Mouse (Mus musculus): ENCODE measurements around the gene Taok3. TPM values are rescaled to one million over a fixed set of nuclear protein-coding genes. Genes with fewer than 3 reads are reported as not detected.

Taok3 gene
- polyA plus RNA-seq, 1 experiment = 6.6 TPM

DNA sequence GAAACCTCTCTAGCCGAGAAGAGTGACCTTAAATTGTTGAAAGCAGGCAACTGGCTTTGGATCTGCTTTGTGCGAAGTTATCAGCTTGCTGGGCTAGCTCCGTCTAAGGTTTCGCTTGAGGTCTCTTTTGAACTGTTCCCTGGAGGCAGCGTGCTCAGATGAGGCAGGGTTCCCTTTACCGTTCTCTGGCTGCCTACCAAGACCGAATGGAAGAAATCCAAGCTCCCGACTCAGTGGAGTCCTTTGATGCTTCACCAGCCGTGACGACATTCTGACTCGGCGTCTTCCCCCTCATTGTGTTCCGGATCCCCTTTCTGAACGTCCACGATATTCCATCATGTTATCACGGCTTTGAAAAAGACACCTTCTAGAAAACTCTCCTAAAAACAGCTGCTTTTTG lies 87.4 kb downstream of the Taok3 start:
- Histone ChIP-seq H3ac (ENCODE audit: control insufficient read depth, insufficient read length, low read depth) (no peak overlapping the region), H3K36me3 (ENCODE audit: control insufficient read depth, insufficient read depth) (peaks cover 4% of the 10 kb centered on the region), H3K79me2 (ENCODE audit: control insufficient read depth, insufficient read depth) (no peaks in the 10 kb centered on the region), H3K27me3 (ENCODE audit: control insufficient read depth, insufficient read depth, insufficient read length) (no peaks in the 10 kb centered on the region), H3K4me3 (ENCODE audit: insufficient read depth, poor library complexity, severe bottlenecking) (no peak overlapping the region), H3K79me3 (ENCODE audit: low read depth) (no peaks in the 10 kb centered on the region)
- TF ChIP-seq CTCF (IDR thresholded peaks at IDR 0.05; ENCODE audit: control insufficient read depth, insufficient read depth, insufficient read length) (no peak), MYOD1 (IDR thresholded peaks at IDR 0.05; ENCODE audit: control insufficient read depth, insufficient read length, low read depth) (no peak)

DNA sequence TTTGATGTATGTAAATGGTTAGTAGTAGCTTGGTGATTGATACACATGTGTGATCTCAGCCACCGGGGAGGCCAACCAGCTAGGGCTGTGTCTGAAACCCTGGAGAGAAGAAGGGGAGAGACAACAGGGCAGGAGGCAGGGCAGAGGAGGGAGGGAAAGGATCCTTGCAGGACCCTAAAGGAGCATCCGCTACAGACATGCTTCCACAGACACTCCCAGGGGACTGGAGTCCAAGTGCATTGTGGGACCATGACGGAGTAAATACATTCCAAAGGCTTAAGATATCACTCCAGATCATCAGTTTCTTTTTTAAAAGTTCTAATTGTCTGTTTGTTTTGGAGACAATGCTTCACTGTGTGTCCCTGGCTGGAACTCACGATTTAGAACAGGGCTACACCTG lies 94.1 kb downstream of the Taok3 start:
- H3K27me3 ChIP-seq (ENCODE audit: control insufficient read depth, insufficient read depth, insufficient read length) = no peaks in the 10 kb centered on the region
- H3K79me3 ChIP-seq (ENCODE audit: low read depth) = no peaks in the 10 kb centered on the region
- peaks cover 4% of the 10 kb centered on the region for H3K36me3 ChIP-seq (ENCODE audit: control insufficient read depth, insufficient read depth)
- no peaks in the 10 kb centered on the region for H3K79me2 ChIP-seq (ENCODE audit: control insufficient read depth, insufficient read depth)
- TF ChIP-seq MAX (IDR thresholded peaks at IDR 0.05) = no peak
- TF ChIP-seq CEBPB (IDR thresholded peaks at IDR 0.05; ENCODE audit: low read depth) = no peak
- no peak for TF ChIP-seq MYOG (IDR thresholded peaks at IDR 0.05; ENCODE audit: control insufficient read depth, extremely low read depth, insufficient read length)
- no peak for TF ChIP-seq MYOD1 (IDR thresholded peaks at IDR 0.05; ENCODE audit: control insufficient read depth, insufficient read length, low read depth)
- no peak for TF ChIP-seq FOSL1 (IDR thresholded peaks at IDR 0.05; ENCODE audit: insufficient read depth, low read length, poor library complexity, severe bottlenecking)
- TF ChIP-seq CTCF (IDR thresholded peaks at IDR 0.05; ENCODE audit: control insufficient read depth, insufficient read depth, insufficient read length) = no peak
- H3K4me3 ChIP-seq (ENCODE audit: insufficient read depth, poor library complexity, severe bottlenecking) = no peak overlapping the region
- H3ac ChIP-seq (ENCODE audit: control insufficient read depth, insufficient read length, low read depth) = no peak overlapping the region

DNA sequence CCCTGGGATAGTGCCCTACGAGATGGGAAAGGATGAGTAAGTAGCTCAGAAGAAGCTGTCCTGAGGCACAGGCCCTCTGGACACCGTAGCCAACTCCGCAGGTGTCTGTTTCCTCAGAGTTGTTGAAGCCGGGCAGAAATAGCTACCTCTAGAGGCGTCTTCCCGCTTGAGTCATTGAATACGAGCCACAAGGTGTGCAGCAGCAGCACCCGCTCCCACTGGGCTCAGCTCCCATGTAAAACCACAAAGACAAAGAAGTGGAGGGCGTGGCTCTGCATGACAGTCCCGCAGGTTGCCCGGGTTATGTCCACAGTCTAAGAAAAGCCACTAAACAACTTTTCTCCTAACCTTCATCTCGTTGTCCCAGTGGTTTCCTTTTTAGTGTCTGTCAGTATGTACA lies 111.1 kb downstream of the Taok3 start:
- no peaks in the 10 kb centered on the region for H3K27me3 ChIP-seq (ENCODE audit: control insufficient read depth, insufficient read depth, insufficient read length)
- no peaks in the 10 kb centered on the region for H3K79me2 ChIP-seq (ENCODE audit: control insufficient read depth, insufficient read depth)
- no peaks in the 10 kb centered on the region for H3K36me3 ChIP-seq (ENCODE audit: control insufficient read depth, insufficient read depth)
- no peaks in the 10 kb centered on the region for H3K79me3 ChIP-seq (ENCODE audit: low read depth)
- no peak overlapping the region for H3K4me3 ChIP-seq (ENCODE audit: insufficient read depth, poor library complexity, severe bottlenecking)
- no peak for TF ChIP-seq MYOD1 (IDR thresholded peaks at IDR 0.05; ENCODE audit: control insufficient read depth, insufficient read length, low read depth)
- TF ChIP-seq MYOG (IDR thresholded peaks at IDR 0.05; ENCODE audit: control insufficient read depth, extremely low read depth, insufficient read length) = no peak
- no peak for TF ChIP-seq USF1 (IDR thresholded peaks at IDR 0.05; ENCODE audit: low read depth)
- no peak for TF ChIP-seq FOSL1 (IDR thresholded peaks at IDR 0.05; ENCODE audit: insufficient read depth, low read length, poor library complexity, severe bottlenecking)
- no peak for TF ChIP-seq CTCF (IDR thresholded peaks at IDR 0.05; ENCODE audit: control insufficient read depth, insufficient read depth, insufficient read length)
- H3ac ChIP-seq (ENCODE audit: control insufficient read depth, insufficient read length, low read depth) = no peak overlapping the region

DNA sequence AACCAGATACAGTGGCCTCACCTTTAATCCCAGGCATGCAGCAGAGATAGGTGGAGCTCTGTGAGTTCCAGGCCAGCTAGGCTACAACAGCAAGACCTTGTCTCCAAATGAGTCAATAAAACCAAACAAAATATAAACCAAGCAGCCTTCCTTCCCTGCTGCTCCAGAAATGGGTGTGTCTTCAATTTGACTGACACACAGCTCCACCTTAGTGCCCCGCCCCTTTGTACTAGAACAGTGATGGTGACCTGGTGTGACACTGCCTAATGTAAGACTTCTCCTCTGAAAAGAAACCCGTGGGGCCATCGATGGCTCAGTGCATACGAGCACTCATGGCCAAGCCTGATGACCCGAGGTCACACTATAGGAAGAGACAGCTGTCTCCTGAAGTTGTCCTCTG lies 116.6 kb downstream of the Taok3 start:
- no peak for TF ChIP-seq CTCF (IDR thresholded peaks at IDR 0.05; ENCODE audit: control insufficient read depth, insufficient read depth, insufficient read length)
- TF ChIP-seq MAX (IDR thresholded peaks at IDR 0.05) = no peak
- no peak for TF ChIP-seq MYOG (IDR thresholded peaks at IDR 0.05; ENCODE audit: control insufficient read depth, extremely low read depth, insufficient read length)
- no peak for TF ChIP-seq USF1 (IDR thresholded peaks at IDR 0.05; ENCODE audit: low read depth)
- TF ChIP-seq MYOD1 (IDR thresholded peaks at IDR 0.05; ENCODE audit: control insufficient read depth, insufficient read length, low read depth) = no peak
- no peak for TF ChIP-seq FOSL1 (IDR thresholded peaks at IDR 0.05; ENCODE audit: insufficient read depth, low read length, poor library complexity, severe bottlenecking)
- TF ChIP-seq CEBPB (IDR thresholded peaks at IDR 0.05; ENCODE audit: low read depth) = no peak
- Histone ChIP-seq H3K4me3 (ENCODE audit: insufficient read depth, poor library complexity, severe bottlenecking) (no peak overlapping the region), H3K79me2 (ENCODE audit: control insufficient read depth, insufficient read depth) (no peaks in the 10 kb centered on the region), H3K36me3 (ENCODE audit: control insufficient read depth, insufficient read depth) (no peaks in the 10 kb centered on the region), H3K27me3 (ENCODE audit: control insufficient read depth, insufficient read depth, insufficient read length) (no peaks in the 10 kb centered on the region), H3K79me3 (ENCODE audit: low read depth) (no peaks in the 10 kb centered on the region), H3ac (ENCODE audit: control insufficient read depth, insufficient read length, low read depth) (no peak overlapping the region)

DNA sequence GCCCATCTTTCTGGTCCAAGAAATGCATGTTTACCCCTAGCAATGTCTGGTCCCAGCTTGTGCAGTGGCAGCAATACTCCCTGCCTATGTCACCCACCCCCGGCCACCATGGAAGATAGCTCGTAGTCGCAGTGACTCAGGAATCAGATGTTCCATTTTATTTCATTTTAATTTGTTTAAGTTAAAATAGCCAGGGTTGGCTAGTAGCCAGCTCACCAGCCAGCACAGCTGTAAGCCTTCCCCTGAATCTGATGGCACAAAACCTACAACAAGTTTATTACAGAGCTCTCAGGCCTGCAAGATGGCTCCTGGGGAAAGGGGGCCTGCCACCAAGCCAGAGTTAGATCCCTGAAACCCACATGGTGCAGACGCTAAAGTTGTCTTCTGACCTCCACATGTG lies 119.2 kb downstream of the Taok3 start:
- Histone ChIP-seq H3K27me3 (ENCODE audit: control insufficient read depth, insufficient read depth, insufficient read length) (no peaks in the 10 kb centered on the region), H3ac (ENCODE audit: control insufficient read depth, insufficient read length, low read depth) (no peak overlapping the region), H3K79me2 (ENCODE audit: control insufficient read depth, insufficient read depth) (no peaks in the 10 kb centered on the region), H3K4me3 (ENCODE audit: insufficient read depth, poor library complexity, severe bottlenecking) (no peak overlapping the region), H3K36me3 (ENCODE audit: control insufficient read depth, insufficient read depth) (no peaks in the 10 kb centered on the region), H3K79me3 (ENCODE audit: low read depth) (no peaks in the 10 kb centered on the region)
- TF ChIP-seq MYOD1 (IDR thresholded peaks at IDR 0.05; ENCODE audit: control insufficient read depth, insufficient read length, low read depth) = no peak
- TF ChIP-seq MYOG (IDR thresholded peaks at IDR 0.05; ENCODE audit: control insufficient read depth, extremely low read depth, insufficient read length) = no peak
- TF ChIP-seq FOSL1 (IDR thresholded peaks at IDR 0.05; ENCODE audit: insufficient read depth, low read length, poor library complexity, severe bottlenecking) = no peak
- no peak for TF ChIP-seq CEBPB (IDR thresholded peaks at IDR 0.05; ENCODE audit: low read depth)
- no peak for TF ChIP-seq CTCF (IDR thresholded peaks at IDR 0.05; ENCODE audit: control insufficient read depth, insufficient read depth, insufficient read length)
- TF ChIP-seq USF1 (IDR thresholded peaks at IDR 0.05; ENCODE audit: low read depth) = no peak
- TF ChIP-seq MAX (IDR thresholded peaks at IDR 0.05) = no peak

DNA sequence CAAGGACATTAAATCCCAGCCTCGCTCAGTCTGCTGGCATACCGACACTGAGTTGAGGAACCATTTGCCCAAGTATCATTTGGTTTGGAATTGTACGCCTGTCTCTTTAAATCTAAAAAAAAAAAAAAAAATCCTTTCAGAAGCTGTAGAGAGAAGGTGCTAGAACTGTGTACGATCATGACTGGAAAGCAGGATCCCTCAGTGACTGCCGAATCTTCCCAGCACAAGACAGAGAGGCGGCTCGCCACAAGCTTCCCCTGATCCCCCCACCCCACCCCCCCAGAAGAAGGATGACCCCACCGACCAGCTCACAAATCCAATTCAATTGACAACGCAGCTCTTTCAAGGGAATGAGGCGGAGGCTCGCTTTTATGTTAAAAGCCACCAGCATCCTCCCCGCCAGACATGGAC lies 120.4 kb downstream of the Taok3 start:
- H3K27me3 ChIP-seq (ENCODE audit: control insufficient read depth, insufficient read depth, insufficient read length) = no peaks in the 10 kb centered on the region
- peak overlapping the region; percentile 23 for H3K4me3 ChIP-seq (ENCODE audit: insufficient read depth, poor library complexity, severe bottlenecking)
- H3K79me3 ChIP-seq (ENCODE audit: low read depth) = no peaks in the 10 kb centered on the region
- no peaks in the 10 kb centered on the region for H3K79me2 ChIP-seq (ENCODE audit: control insufficient read depth, insufficient read depth)
- H3ac ChIP-seq (ENCODE audit: control insufficient read depth, insufficient read length, low read depth) = peak overlapping the region; percentile 47
- H3K36me3 ChIP-seq (ENCODE audit: control insufficient read depth, insufficient read depth) = no peaks in the 10 kb centered on the region
- no peak for TF ChIP-seq USF1 (IDR thresholded peaks at IDR 0.05; ENCODE audit: low read depth)
- no peak for TF ChIP-seq MYOD1 (IDR thresholded peaks at IDR 0.05; ENCODE audit: control insufficient read depth, insufficient read length, low read depth)
- TF ChIP-seq MAX (IDR thresholded peaks at IDR 0.05) = no peak
- no peak for TF ChIP-seq CTCF (IDR thresholded peaks at IDR 0.05; ENCODE audit: control insufficient read depth, insufficient read depth, insufficient read length)
- TF ChIP-seq FOSL1 (IDR thresholded peaks at IDR 0.05; ENCODE audit: insufficient read depth, low read length, poor library complexity, severe bottlenecking) = no peak
